Mouse (Mus musculus): ENCODE data around the gene Col1a2. TPM values are rescaled to one million over a fixed set of nuclear protein-coding genes. Genes with fewer than 3 reads are reported as not detected.

The Col1a2 gene
- total RNA-seq, 2 experiments from 2014 or later, result 2.5 to 5.0 TPM

- no peak for ATAC-seq (replicated peaks; ENCODE audit: low FRiP score, poor library complexity, severe bottlenecking)
These were observed 4.8 kb downstream of the Col1a2 start for GRCm38 (mm10) chr6:4509395-4509794.

- no peak for ATAC-seq (replicated peaks; ENCODE audit: low FRiP score, poor library complexity, severe bottlenecking)
These were observed 10.1 kb downstream of the Col1a2 start for GRCm38 (mm10) chr6:4514671-4515070.

GRCm38 (mm10) chr6:4521031-4521430, 16.4 kb downstream of the Col1a2 start:
- no peak for ATAC-seq (replicated peaks; ENCODE audit: low FRiP score, poor library complexity, severe bottlenecking)

- ATAC-seq (replicated peaks; ENCODE audit: low FRiP score, poor library complexity, severe bottlenecking), result no peak
These were observed 23.8 kb downstream of the Col1a2 start for GRCm38 (mm10) chr6:4528439-4528838.

GRCm38 (mm10) chr6:4530986-4531385, 26.4 kb downstream of the Col1a2 start:
- no peak for ATAC-seq (replicated peaks; ENCODE audit: low FRiP score, poor library complexity, severe bottlenecking)

GRCm38 (mm10) chr6:4532898-4533297, 28.3 kb downstream of the Col1a2 start:
- no peak for ATAC-seq (replicated peaks; ENCODE audit: low FRiP score, poor library complexity, severe bottlenecking)

- no peak for ATAC-seq (replicated peaks; ENCODE audit: low FRiP score, poor library complexity, severe bottlenecking)
These were observed 30.0 kb downstream of the Col1a2 start for GRCm38 (mm10) chr6:4534462-4535079.

- ATAC-seq (replicated peaks; ENCODE audit: low FRiP score, poor library complexity, severe bottlenecking), result no peak
These were observed 37.5 kb downstream of the Col1a2 start for GRCm38 (mm10) chr6:4541926-4542715.

GRCm38 (mm10) chr6:4544554-4544953, 39.9 kb downstream of the Col1a2 start:
- ATAC-seq (replicated peaks; ENCODE audit: low FRiP score, poor library complexity, severe bottlenecking), result no peak

- no peak for ATAC-seq (replicated peaks; ENCODE audit: low FRiP score, poor library complexity, severe bottlenecking)
These were observed 41.1 kb downstream of the Col1a2 start for GRCm38 (mm10) chr6:4545727-4546126.

GRCm38 (mm10) chr6:4548894-4549293, 44.3 kb downstream of the Col1a2 start:
- no peak for ATAC-seq (replicated peaks; ENCODE audit: low FRiP score, poor library complexity, severe bottlenecking)

- ATAC-seq (replicated peaks; ENCODE audit: low FRiP score, poor library complexity, severe bottlenecking), result no peak
These were observed 45.4 kb downstream of the Col1a2 start for GRCm38 (mm10) chr6:4549846-4550548.

- ATAC-seq (replicated peaks; ENCODE audit: low FRiP score, poor library complexity, severe bottlenecking), result no peak
These were observed 45.9 kb downstream of the Col1a2 start for GRCm38 (mm10) chr6:4550549-4550915.

- ATAC-seq (replicated peaks; ENCODE audit: low FRiP score, poor library complexity, severe bottlenecking), result no peak
These were observed 50.8 kb downstream of the Col1a2 start for GRCm38 (mm10) chr6:4555366-4555765.

GRCm38 (mm10) chr6:4557086-4557485, 52.5 kb downstream of the Col1a2 start:
- no peak for ATAC-seq (replicated peaks; ENCODE audit: low FRiP score, poor library complexity, severe bottlenecking)

- no peak for ATAC-seq (replicated peaks; ENCODE audit: low FRiP score, poor library complexity, severe bottlenecking)
These were observed 53.1 kb downstream of the Col1a2 start for GRCm38 (mm10) chr6:4557678-4558077.

GRCm38 (mm10) chr6:4561156-4561555, 56.5 kb downstream of the Col1a2 start:
- ATAC-seq (replicated peaks; ENCODE audit: low FRiP score, poor library complexity, severe bottlenecking), result no peak

GRCm38 (mm10) chr6:4561621-4562020, 57.0 kb downstream of the Col1a2 start:
- no peak for ATAC-seq (replicated peaks; ENCODE audit: low FRiP score, poor library complexity, severe bottlenecking)

GRCm38 (mm10) chr6:4562401-4562800, 57.8 kb downstream of the Col1a2 start:
- ATAC-seq (replicated peaks; ENCODE audit: low FRiP score, poor library complexity, severe bottlenecking), result no peak

- no peak for ATAC-seq (replicated peaks; ENCODE audit: low FRiP score, poor library complexity, severe bottlenecking)
These were observed 58.9 kb downstream of the Col1a2 start for GRCm38 (mm10) chr6:4563477-4563876.

GRCm38 (mm10) chr6:4570412-4570811, 65.8 kb downstream of the Col1a2 start:
- ATAC-seq (replicated peaks; ENCODE audit: low FRiP score, poor library complexity, severe bottlenecking), result no peak

Measured in erythroid progenitor cell, adult 5-6 weeks (primary cell).